Mouse (Mus musculus): ENCODE data around the gene Adh5.

The Adh5 gene

GRCm38 (mm10) chr3:138503754-138504153, 60.9 kb downstream of the Adh5 start:
- DNase-seq (ENCODE audit: inconsistent age in 2 of 2, low spot score in 1 of 2): no peak

All from adrenal gland, adult (tissue).